Mouse (Mus musculus): ENCODE results near the gene Gpr18. TPM values are rescaled to one million over a fixed set of nuclear protein-coding genes. Genes with fewer than 3 reads are reported as not detected.

The Gpr18 gene
- total RNA-seq, 2 experiments from 2014 or later = not detected

- no peak for DNase-seq
- intact Hi-C loops (cut with DNase I) = loop anchor here (10.0 kb wide), 1 partner anchor 207 kb away; no protein-coding TSS in a partner anchor
Measured at GRCm38 (mm10) chr14:121927451-121927850, 11.9 kb upstream of the Gpr18 start.

DNA sequence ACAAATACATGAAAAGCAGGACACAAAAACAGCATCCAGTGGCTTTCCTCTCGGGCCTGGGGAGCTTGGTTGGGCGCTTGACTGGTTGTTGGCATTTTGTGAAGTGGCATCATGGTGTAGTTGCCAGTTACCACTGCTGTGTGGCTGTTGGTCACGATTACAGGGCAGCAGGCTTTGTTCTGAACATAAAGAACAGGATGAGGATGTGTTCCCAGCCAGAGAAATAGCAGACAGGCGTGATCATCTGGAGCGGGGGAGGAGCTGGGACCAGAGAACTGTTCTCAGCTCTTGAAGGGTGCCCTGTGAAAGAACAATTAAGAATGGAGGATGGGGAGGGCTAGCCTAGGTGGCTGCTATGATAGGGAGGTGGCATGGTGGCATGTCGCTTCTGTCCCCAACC is 11.3 kb upstream of the Gpr18 start:
- intact Hi-C loops (cut with DNase I) = loop anchor here (10.0 kb wide), 1 partner anchor 208 kb away; no protein-coding TSS in a partner anchor
- no peak for DNase-seq

GRCm38 (mm10) chr14:121924876-121925275 is 9.3 kb upstream of the Gpr18 start:
- no peak for DNase-seq
- intact Hi-C loops (cut with DNase I) = loop anchor here (10.0 kb wide), 1 partner anchor 210 kb away; no protein-coding TSS in a partner anchor

DNA sequence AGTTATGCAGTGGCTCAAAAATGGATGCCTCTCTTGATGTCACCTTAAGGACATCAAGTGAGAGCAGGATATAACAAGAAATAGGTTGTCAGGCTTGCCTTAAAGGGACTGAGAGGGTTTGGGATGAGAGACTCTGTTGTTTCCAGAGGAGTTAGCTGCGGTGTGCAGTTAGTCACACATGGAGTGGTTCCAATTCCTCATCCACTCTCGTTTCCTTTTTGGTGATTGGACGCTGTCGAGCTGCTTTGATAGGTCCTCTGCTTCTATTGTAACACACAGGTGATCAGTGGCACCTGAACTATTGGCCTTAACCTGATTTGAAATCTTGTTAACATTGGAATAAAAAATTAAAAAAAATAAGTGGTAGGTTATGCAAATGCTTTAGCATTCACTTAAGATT is 7.2 kb upstream of the Gpr18 start:
- intact Hi-C loops (cut with DNase I) = loop anchor here (10.0 kb wide), 1 partner anchor 212 kb away; no protein-coding TSS in a partner anchor
- no peak for DNase-seq

- DNase-seq = no peak
Measured at GRCm38 (mm10) chr14:121922016-121922415, 6.4 kb upstream of the Gpr18 start.

GRCm38 (mm10) chr14:121920511-121921124 is 5.0 kb upstream of the Gpr18 start:
- peak; percentile 23 for DNase-seq
- intact Hi-C loops (cut with DNase I) = loop anchor here (10.0 kb wide), 1 partner anchor 214 kb away; no protein-coding TSS in a partner anchor

More at GRCm38 (mm10) chr14:121922016-121922415, 6.4 kb upstream of the Gpr18 start:
- intact Hi-C loops (cut with DNase I) = loop anchor here (10.0 kb wide), 1 partner anchor 213 kb away; no protein-coding TSS in a partner anchor

- intact Hi-C loops (cut with DNase I) = loop anchor here (10.0 kb wide), 1 partner anchor 215 kb away; no protein-coding TSS in a partner anchor
Measured at GRCm38 (mm10) chr14:121919752-121920151, 4.2 kb upstream of the Gpr18 start.

DNA sequence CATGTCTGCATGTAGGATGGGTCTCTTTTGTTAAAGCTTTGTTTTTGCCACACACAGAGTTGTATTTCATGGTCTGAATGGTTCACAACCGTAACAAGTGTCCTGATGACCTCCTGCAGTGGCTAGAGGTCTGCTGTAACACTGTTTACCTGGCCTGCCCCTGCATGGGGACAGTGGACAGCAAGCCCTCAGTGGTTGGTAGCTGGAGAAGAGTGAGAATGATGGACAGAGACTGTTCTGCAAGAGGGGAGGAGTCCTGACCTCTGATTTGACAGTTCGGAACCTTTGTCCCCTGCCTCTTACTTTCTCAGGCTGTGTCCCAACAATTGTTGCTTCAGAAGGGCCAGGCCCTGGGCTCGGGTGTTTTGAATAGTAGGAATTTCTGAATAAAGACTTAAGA is 2.7 kb upstream of the Gpr18 start:
- intact Hi-C loops (cut with DNase I) = no loop called here
- DNase-seq = no peak

More at GRCm38 (mm10) chr14:121919752-121920151, 4.2 kb upstream of the Gpr18 start:
- no peak for DNase-seq

GRCm38 (mm10) chr14:121916311-121917094 is 922 bp upstream of the Gpr18 start:
- intact Hi-C loops (cut with DNase I) = no loop called here
- DNase-seq = no peak

DNA sequence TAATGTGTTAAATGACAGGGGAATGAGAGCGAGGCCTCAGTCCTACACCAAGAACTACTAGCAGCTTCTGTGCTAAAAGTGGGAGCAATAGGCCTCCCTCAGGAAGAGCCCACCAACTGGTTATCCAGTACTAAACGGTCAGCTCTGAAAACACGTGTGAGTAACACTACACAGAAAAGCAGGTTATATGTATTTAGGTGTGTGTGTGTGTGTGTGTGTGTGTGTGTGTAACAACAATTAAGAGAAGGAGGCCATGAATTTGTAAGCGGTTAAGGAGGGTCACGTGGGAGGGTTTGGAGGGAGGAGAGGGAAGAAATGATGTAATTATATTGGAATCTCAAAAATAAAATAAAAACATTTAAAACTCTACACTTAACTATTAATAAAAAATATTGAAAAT is 438 bp downstream of the Gpr18 start:
- intact Hi-C loops (cut with DNase I) = no loop called here
- DNase-seq = no peak

- no peak for DNase-seq
- intact Hi-C loops (cut with DNase I) = no loop called here
Measured at GRCm38 (mm10) chr14:121912501-121912900, 3.1 kb downstream of the Gpr18 start.

DNA sequence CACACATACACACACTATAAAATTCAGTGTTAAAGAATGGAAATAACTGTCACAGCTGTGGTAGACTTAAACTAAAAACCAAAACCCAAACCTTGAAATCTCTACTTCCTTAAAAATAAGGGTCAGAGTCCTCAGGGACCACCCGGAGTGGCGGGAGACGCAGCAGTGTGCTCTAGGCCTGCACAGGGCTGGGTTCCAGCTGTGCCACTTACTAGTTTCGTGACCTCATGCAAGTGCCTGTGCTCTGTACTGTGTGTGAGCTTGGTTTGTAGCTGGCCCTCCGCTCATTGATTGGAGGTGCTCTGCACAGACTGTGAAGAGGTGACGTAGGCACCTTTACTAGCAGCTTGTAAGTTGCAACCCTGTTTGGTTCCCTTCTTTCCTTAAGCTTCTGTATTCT is 5.7 kb downstream of the Gpr18 start:
- intact Hi-C loops (cut with DNase I) = no loop called here

GRCm38 (mm10) chr14:121906992-121907681 is 8.4 kb downstream of the Gpr18 start:
- intact Hi-C loops (cut with DNase I) = no loop called here
- DNase-seq = no peak

More for the DNA sequence above, 5.7 kb downstream of the Gpr18 start:
- DNase-seq = no peak

DNA sequence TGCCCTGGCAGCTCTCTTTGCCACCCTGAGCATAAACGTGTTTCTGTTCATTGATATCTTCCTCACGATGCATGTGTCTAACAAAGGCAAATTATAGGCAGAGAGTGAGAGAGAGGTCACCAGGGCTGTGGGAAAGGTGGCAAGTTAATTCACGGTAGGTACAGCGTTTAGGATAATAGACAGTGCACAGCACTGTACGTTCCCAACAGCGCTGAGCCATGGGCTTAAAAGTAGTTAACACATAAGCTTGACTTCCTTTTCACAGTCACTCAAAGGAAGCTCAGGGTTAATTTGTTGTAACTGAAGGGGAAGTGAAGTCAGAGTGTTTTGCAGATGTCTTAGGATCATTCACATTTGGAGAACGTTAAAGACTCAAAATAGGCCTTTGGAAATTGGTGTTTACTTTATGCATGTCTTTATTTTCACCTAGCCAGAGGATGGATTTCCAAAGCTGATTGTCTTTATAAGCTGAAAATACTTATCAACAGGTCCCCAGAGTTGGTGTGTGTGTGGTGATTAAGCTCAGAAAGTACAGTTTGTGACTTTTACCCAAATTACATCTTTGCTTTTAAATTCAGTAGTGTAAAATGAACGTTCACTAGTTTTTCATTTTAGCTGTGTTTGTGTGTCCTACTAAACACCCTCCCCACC is 9.1 kb downstream of the Gpr18 start:
- intact Hi-C loops (cut with DNase I) = no loop called here
- no peak for DNase-seq

DNA sequence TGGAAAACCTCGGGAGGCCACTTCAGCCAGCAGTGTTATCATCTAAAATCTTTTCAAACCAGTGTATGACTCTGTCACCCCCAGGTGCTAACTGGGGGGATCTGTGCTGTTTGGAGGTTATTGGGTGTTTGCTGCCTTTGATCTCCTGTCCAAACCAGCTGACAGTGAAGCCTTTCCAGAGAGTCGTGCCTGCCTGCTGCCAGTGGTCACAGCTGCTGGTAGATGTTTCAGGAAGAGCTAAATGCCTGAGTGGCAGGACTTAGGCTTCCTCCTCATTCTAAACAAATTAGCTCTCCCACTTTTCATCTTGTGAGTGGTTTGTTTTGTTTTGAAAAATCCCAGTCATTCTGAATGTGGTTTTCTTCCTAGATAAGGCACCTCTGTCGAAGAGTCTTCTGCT is 10.8 kb downstream of the Gpr18 start:
- intact Hi-C loops (cut with DNase I) = no loop called here
- DNase-seq = no peak

GRCm38 (mm10) chr14:121903381-121903876 is 12.2 kb downstream of the Gpr18 start:
- intact Hi-C loops (cut with DNase I) = no loop called here
- DNase-seq = no peak

GRCm38 (mm10) chr14:121901511-121901910 is 14.1 kb downstream of the Gpr18 start:
- DNase-seq = no peak
- intact Hi-C loops (cut with DNase I) = no loop called here

DNA sequence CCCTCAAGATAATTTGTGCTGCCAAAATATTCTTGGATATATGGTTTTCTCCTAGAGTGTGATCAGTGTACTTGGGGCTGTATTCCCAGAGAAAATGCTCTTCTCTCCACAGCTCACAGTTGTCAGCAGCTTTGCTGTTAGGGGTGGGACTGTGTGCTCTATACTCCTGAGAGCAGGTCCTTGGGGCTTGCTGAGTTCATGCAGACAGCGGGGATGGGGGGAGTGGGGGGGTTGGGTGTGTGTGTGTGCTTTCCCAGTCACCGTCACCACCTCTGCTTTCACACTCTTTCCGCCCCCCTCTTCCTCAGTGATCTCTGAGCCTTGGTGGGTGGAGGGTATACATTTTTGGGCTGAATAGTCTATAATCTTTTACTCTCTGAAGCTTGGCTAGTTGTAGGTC is 16.5 kb downstream of the Gpr18 start:
- intact Hi-C loops (cut with DNase I) = no loop called here

GRCm38 (mm10) chr14:121898509-121898908 is 17.1 kb downstream of the Gpr18 start:
- intact Hi-C loops (cut with DNase I) = no loop called here

More for the DNA sequence above, 16.5 kb downstream of the Gpr18 start:
- DNase-seq = no peak

DNA sequence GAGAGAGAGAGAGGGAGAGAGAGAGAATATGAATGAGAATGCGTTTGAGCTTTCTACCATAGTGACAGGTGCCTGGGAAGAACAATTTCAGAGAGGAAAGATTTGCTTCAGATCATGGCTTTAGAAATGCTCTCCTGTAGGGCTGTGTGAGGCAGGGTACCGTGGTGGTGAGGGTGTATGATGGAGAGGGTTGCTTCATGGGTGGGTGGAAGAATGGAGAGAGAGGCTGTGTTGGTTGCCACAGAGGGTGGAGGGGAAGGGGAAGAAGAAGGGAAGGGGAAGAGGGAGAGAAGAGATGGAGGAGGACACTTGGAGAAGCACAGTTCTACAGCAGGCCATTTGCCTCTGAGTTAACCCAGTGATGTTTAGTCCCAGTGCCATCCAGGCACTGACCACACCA is 17.8 kb downstream of the Gpr18 start:
- DNase-seq = no peak
- intact Hi-C loops (cut with DNase I) = no loop called here

More at GRCm38 (mm10) chr14:121898509-121898908, 17.1 kb downstream of the Gpr18 start:
- DNase-seq = no peak

All from left cerebral cortex, postnatal 4 days (tissue).